Mouse (Mus musculus) forebrain, embryonic 14.5 days (tissue): ENCODE measurements around the gene Cstf3. TPM values are rescaled to one million over a fixed set of nuclear protein-coding genes. Genes with fewer than 3 reads are reported as not detected.

Source experiments
- ATAC-seq: fragments of 200-750 bp; cut with Nextera tagmentation; 2 replicates; pipeline ENCODE4 v1.8.0; 2017; ENCODE audit warnings: mild to moderate bottlenecking, moderate library complexity
- DNase-seq: peaks from one replicate; pipeline ENCODE4 v3.0.0-alpha.2; 2015; ENCODE audit warnings: low spot score
- H3K27ac ChIP-seq: fragments of 300-500 bp; sonication (generic); 2 replicates; pipeline ENCODE4 v1.5.1; 2014; ENCODE audit warnings: low read depth, mild to moderate bottlenecking, control low read depth, low read length, moderate library complexity
- H3K27me3 ChIP-seq: fragments of 300-500 bp; sonication (generic); replicated peaks from 2 replicates; pipeline ENCODE4 v1.6.1; 2014; ENCODE audit warnings: low read length, control low read depth, mixed read lengths; ENCODE audit not compliant: control insufficient read depth, insufficient read depth
- H3K36me3 ChIP-seq: fragments of 300-500 bp; sonication (generic); 2 replicates; pipeline ENCODE4 v1.6.1; 2014; ENCODE audit warnings: low read length, control low read depth; ENCODE audit not compliant: control insufficient read depth, insufficient read depth
- H3K4me1 ChIP-seq: fragments of 300-500 bp; sonication (generic); 2 replicates; pipeline ENCODE4 v1.6.1; 2014; ENCODE audit warnings: antibody characterized with exemption, low read length, control low read depth; ENCODE audit not compliant: control insufficient read depth, insufficient read depth
- H3K4me2 ChIP-seq: fragments of 300-500 bp; sonication (generic); 2 replicates; pipeline ENCODE4 v1.6.1; 2014; ENCODE audit warnings: mild to moderate bottlenecking, control low read depth, low read length
- H3K4me3 ChIP-seq: fragments of 300-500 bp; sonication (generic); 2 replicates; pipeline ENCODE4 v1.5.1; 2014; ENCODE audit warnings: low read depth, low read length, control low read depth
- H3K9ac ChIP-seq: fragments of 300-500 bp; sonication (generic); 2 replicates; pipeline ENCODE4 v1.6.1; 2014; ENCODE audit warnings: mild to moderate bottlenecking, low read length, control low read depth, moderate library complexity
- H3K9me3 ChIP-seq: fragments of 300-500 bp; sonication (generic); replicated peaks from 2 replicates; pipeline ENCODE4 v1.6.1; 2016; ENCODE audit warnings: low read length, control low read depth, mixed read lengths; ENCODE audit not compliant: control insufficient read depth
- WGBS: fragments of 180-500 bp; shearing (Covaris S2); extraction: QIAGEN DNeasy Blood & Tissue Kit; methylation state at CpG from one replicate; pipeline ENCODE4 v1.1.7; 2014; 5-methylcytosine and 5-hydroxymethylcytosine counted together
- polyA plus RNA-seq: library from polyadenylated mRNA; unstranded; fragments of >200 nt; fragmentation: Nextera tagmentation; extraction: Ambion mirVana; gene quantifications from 2 replicates; pipeline ENCODE4 v1.2.1, GENCODE M21; 2014

Gene Cstf3
- polyA plus RNA-seq, 1 experiment from 2014 or later: 75.2 TPM

- no peak for DNase-seq
Observed at GRCm38 (mm10) chr2:104658659-104659058, 68.3 kb downstream of the Cstf3 start.

DNA sequence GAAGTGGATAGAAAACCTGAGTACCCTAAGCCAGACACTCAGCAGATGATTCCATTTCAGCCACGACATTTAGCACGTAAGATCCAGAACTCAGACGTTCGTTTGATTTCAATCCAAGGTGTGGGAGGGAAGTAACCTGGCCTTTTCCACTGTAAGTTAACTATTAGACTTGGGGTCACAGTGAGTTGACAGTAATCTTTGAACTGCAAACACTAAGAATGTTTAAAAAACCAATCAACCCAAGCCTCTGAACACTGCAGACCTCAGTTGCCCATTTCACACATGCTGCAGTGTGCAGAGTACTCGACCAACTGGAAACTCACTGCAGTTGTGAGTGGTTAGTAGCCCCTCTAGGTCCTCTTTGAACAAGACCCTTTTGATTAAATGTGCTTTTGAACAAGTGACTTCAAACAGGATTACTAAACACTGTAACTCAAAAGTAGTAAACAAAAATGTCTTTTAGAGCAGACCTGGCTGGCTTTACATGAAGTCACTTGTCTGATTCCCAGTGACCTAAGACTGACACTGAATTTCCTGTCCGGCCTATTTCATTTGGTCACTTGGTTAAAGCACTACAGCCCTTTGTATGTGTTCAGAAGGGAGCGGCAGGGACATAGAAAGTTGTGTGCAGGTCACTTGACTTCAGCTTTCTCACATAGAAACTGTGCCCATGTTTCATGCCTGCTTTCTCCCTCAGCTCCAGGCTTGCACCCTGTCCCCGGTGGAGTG lies 73.2 kb downstream of the Cstf3 start:
- no peak for ATAC-seq
- Histone ChIP-seq H3K4me3 (no peak overlapping the region), H3K4me1 (no peaks in the 10 kb centered on the region), H3K9me3 (no peaks in the 10 kb centered on the region), H3K4me2 (no peak overlapping the region), H3K27ac (no peak overlapping the region), H3K9ac (no peak overlapping the region), H3K36me3 (peaks cover 64% of the 10 kb centered on the region), H3K27me3 (no peaks in the 10 kb centered on the region)
- WGBS: 95% methylated on average over 8 of the region's 8 CpGs
- DNase-seq: no peak

More at GRCm38 (mm10) chr2:104658659-104659058, 68.3 kb downstream of the Cstf3 start:
- H3K9me3 ChIP-seq: no peaks in the 10 kb centered on the region
- no peak overlapping the region for H3K4me3 ChIP-seq
- peaks cover 66% of the 10 kb centered on the region for H3K36me3 ChIP-seq
- H3K4me2 ChIP-seq: no peak overlapping the region
- 96% methylated on average over 1 of the region's 1 CpGs for WGBS
- no peak overlapping the region for H3K9ac ChIP-seq
- H3K27ac ChIP-seq: no peak overlapping the region
- H3K4me1 ChIP-seq: no peaks in the 10 kb centered on the region
- no peak for ATAC-seq
- H3K27me3 ChIP-seq: no peaks in the 10 kb centered on the region

- H3K4me2 ChIP-seq: no peak overlapping the region
- no peaks in the 10 kb centered on the region for H3K4me1 ChIP-seq
- ATAC-seq (no peak), DNase-seq (no peak)
- H3K36me3 ChIP-seq: peaks cover 23% of the 10 kb centered on the region
- no peaks in the 10 kb centered on the region for H3K9me3 ChIP-seq
- H3K4me3 ChIP-seq: no peak overlapping the region
- no peak overlapping the region for H3K27ac ChIP-seq
- H3K9ac ChIP-seq: no peak overlapping the region
- no peaks in the 10 kb centered on the region for H3K27me3 ChIP-seq
- WGBS: 87% methylated on average over 6 of the region's 6 CpGs
Observed at GRCm38 (mm10) chr2:104669122-104669804, 78.9 kb downstream of the Cstf3 start.

GRCm38 (mm10) chr2:104671724-104672123 lies 81.4 kb downstream of the Cstf3 start:
- no peak overlapping the region for H3K27ac ChIP-seq
- H3K4me3 ChIP-seq: no peak overlapping the region
- no peak for DNase-seq

DNA sequence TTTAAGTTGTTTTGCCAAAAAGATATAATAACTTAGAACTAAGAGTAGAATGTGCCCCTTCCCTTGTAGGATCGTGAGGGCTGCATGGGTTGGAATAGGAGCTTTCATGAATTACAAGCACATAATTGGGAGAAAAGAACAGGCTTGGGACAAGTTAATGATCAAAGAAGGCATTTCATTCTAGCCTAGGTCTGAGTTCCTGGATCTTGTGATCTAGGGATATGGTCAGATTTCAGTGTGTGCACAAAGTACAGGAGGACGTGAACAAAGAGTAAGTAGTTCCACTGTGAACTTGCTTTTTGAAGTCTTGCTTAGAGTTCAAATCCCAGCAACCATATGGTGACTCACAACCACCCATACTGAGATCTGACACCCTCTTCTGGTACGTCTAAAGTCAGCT lies 87.0 kb downstream of the Cstf3 start:
- Histone ChIP-seq H3K27me3 (no peaks in the 10 kb centered on the region), H3K4me2 (no peak overlapping the region), H3K4me3 (no peak overlapping the region), H3K27ac (no peak overlapping the region), H3K36me3 (peaks cover 31% of the 10 kb centered on the region), H3K9ac (no peak overlapping the region), H3K9me3 (no peaks in the 10 kb centered on the region), H3K4me1 (no peaks in the 10 kb centered on the region)
- DNase-seq (no peak), ATAC-seq (no peak)
- 83% methylated on average over 3 of the region's 3 CpGs for WGBS

More at GRCm38 (mm10) chr2:104671724-104672123, 81.4 kb downstream of the Cstf3 start:
- no peak for ATAC-seq
- Histone ChIP-seq H3K36me3 (peaks cover 4% of the 10 kb centered on the region), H3K27me3 (no peaks in the 10 kb centered on the region), H3K4me2 (no peak overlapping the region), H3K4me1 (no peaks in the 10 kb centered on the region), H3K9ac (no peak overlapping the region), H3K9me3 (no peaks in the 10 kb centered on the region)

GRCm38 (mm10) chr2:104684771-104685170 lies 94.4 kb downstream of the Cstf3 start:
- ATAC-seq: no peak
- Histone ChIP-seq H3K9me3 (no peaks in the 10 kb centered on the region), H3K4me2 (no peak overlapping the region), H3K27me3 (no peaks in the 10 kb centered on the region), H3K9ac (no peak overlapping the region), H3K27ac (no peak overlapping the region), H3K4me3 (no peak overlapping the region), H3K36me3 (peaks cover 40% of the 10 kb centered on the region), H3K4me1 (no peaks in the 10 kb centered on the region)
- no peak for DNase-seq
- 96% methylated on average over 4 of the region's 4 CpGs for WGBS

- H3K27me3 ChIP-seq: no peaks in the 10 kb centered on the region
- H3K36me3 ChIP-seq: peaks cover 39% of the 10 kb centered on the region
- H3K4me3 ChIP-seq: no peak overlapping the region
- peak; percentile 89 for DNase-seq
- no peaks in the 10 kb centered on the region for H3K4me1 ChIP-seq
- H3K9me3 ChIP-seq: no peaks in the 10 kb centered on the region
- 12% methylated on average over 13 of the region's 13 CpGs for WGBS
- H3K27ac ChIP-seq: no peak overlapping the region
- peak; percentile 93 for ATAC-seq
- H3K4me2 ChIP-seq: no peak overlapping the region
- no peak overlapping the region for H3K9ac ChIP-seq
Observed at GRCm38 (mm10) chr2:104685418-104685817, 95.1 kb downstream of the Cstf3 start.

- no peak for DNase-seq
- Histone ChIP-seq H3K27me3 (no peaks in the 10 kb centered on the region), H3K4me3 (no peak overlapping the region), H3K27ac (no peak overlapping the region), H3K36me3 (peaks cover 25% of the 10 kb centered on the region), H3K4me1 (no peaks in the 10 kb centered on the region), H3K4me2 (no peak overlapping the region), H3K9me3 (no peaks in the 10 kb centered on the region), H3K9ac (no peak overlapping the region)
- 58% methylated on average over 3 of the region's 3 CpGs for WGBS
- no peak for ATAC-seq
Observed at GRCm38 (mm10) chr2:104687261-104687660, 96.9 kb downstream of the Cstf3 start.

- WGBS: 86% methylated on average over 3 of the region's 3 CpGs
- Histone ChIP-seq H3K4me1 (no peaks in the 10 kb centered on the region), H3K36me3 (peaks cover 15% of the 10 kb centered on the region), H3K27ac (no peak overlapping the region), H3K4me3 (no peak overlapping the region), H3K9ac (no peak overlapping the region), H3K27me3 (no peaks in the 10 kb centered on the region), H3K9me3 (no peaks in the 10 kb centered on the region), H3K4me2 (no peak overlapping the region)
- DNase-seq (no peak), ATAC-seq (no peak)
Observed at GRCm38 (mm10) chr2:104688321-104688720, 98.0 kb downstream of the Cstf3 start.
